ENCODE assay signal across 13 mouse cellular contexts in the genomic region with DNA sequence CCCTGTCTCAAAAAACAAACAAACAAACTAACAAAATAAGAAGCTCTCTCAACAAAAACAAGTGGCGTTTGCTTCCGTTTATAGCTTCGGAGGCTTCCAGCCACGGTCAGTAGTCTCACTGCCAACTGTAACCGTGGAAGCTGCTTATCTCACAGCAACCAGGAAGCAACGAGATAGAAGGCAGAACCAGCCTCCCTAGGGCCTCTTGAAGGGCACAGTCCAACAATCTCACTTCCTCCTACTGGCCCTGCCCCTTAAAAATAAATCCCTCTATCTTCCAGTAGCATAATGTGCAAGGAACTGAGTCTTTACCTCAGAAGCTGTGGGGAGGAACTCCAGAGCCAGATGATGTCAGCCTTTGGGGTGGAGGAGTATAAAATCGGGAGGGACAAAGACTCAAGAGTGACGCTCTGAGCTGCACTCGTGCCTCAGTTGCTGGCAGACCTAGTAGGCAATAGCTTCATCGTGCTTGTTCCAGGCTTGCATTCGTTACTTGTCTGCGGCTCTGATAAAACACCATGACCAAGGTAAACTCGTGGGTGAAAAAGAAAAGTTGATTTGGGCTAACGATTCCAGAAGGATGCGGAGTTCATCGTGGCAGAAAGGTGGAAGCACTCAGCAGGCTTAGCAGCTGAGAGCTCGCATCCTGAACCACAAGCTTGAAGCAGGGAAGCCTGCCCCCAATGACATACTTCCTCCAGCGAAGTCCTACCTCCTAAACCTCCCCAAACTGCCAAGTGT. TPM values are rescaled to one million over a fixed set of nuclear protein-coding genes. Genes with fewer than 3 reads are reported as not detected.
DNase-seq lines count a peak whose midpoint lies in the region; ATAC-seq and TF ChIP-seq lines count a peak whose summit lies in the region.
"Had no signal": no experiment of that assay in that cellular context is flagged by ENCODE, and none has a peak within 500 bp of the region (broad histone marks: within the 10 kb centered on the region; RNA-seq: fewer than 3 reads in every experiment).

No protein-coding gene starts in this region.

- TF ChIP-seq EP300 in CH12.LX (IDR thresholded peaks at IDR 0.05; ENCODE audit: low read length): no peak

- TF ChIP-seq POLR2A in CH12.LX (IDR thresholded peaks at IDR 0.05; ENCODE audit: low read depth, low read length): no peak

- H3K36me3 ChIP-seq in heart, embryonic 12.5 days: no peaks in the 10 kb centered on the region
- H3K36me3 ChIP-seq in CH12.LX (replicated peaks in 1 of 2; ENCODE audit: control insufficient read depth in 1 of 2, insufficient read depth in 1 of 2, low read length in 1 of 2): no peaks in the 10 kb centered on the region
- H3K36me3 ChIP-seq in megakaryocyte, embryonic 14.5 days (replicated peaks; ENCODE audit: low read length): peaks cover 22% of the 10 kb centered on the region
- H3K36me3 ChIP-seq in embryonic facial prominence, embryonic 10.5 days (replicated peaks): no peaks in the 10 kb centered on the region
- H3K36me3 ChIP-seq: forebrain, embryonic 10.5 days; limb, embryonic 12.5 days; midbrain, embryonic 13.5 days had no signal

- ATAC-seq in heart, embryonic 12.5 days (ENCODE audit: insufficient number of reproducible peaks, low FRiP score): no peak
- ATAC-seq in hematopoietic stem cell, adult 5-6 weeks (replicated peaks in 1 of 2; ENCODE audit: insufficient read depth in 1 of 2, low FRiP score in 2 of 2, low TSS enrichment in 1 of 2, low read depth in 1 of 2, poor library complexity in 2 of 2, severe bottlenecking in 2 of 2): peak; percentile 26 to 33; a peak in 2 of 4 replicates
- ATAC-seq: midbrain, embryonic 13.5 days had no signal

- no peak overlapping the region for H3K4me3 ChIP-seq in heart, embryonic 12.5 days
- no peak overlapping the region for H3K4me3 ChIP-seq in CH12.LX (replicated peaks in 1 of 3; ENCODE audit: low read depth in 2 of 3, low read length in 2 of 3, poor library complexity in 1 of 3)
- H3K4me3 ChIP-seq in megakaryocyte, embryonic 14.5 days (replicated peaks): peak overlapping the region; percentile 80
- no peak overlapping the region for H3K4me3 ChIP-seq in embryonic facial prominence, embryonic 10.5 days
- H3K4me3 ChIP-seq: forebrain, embryonic 10.5 days; limb, embryonic 12.5 days; midbrain, embryonic 13.5 days had no signal

- in situ Hi-C loops in CH12.LX (cut with MboI; ENCODE audit: low pct_ligation_motif_present, low pct_unique_long_range_greater_than_20kb, low sequenced_read_pairs): loop anchor here (25.0 kb wide), 1 partner anchor 421 kb away; no protein-coding TSS in a partner anchor

- H3K4me2 ChIP-seq in heart, embryonic 12.5 days: no peak overlapping the region
- H3K4me2 ChIP-seq in CH12.LX (ENCODE audit: insufficient read depth, low read depth, poor library complexity, severe bottlenecking): no peak overlapping the region
- H3K4me2 ChIP-seq: limb, embryonic 12.5 days; midbrain, embryonic 13.5 days had no signal

- H3K9me3 ChIP-seq in heart, embryonic 12.5 days (replicated peaks): no peaks in the 10 kb centered on the region; the same call in 1 of the 2 replicates
- peaks cover 6% of the 10 kb centered on the region for H3K9me3 ChIP-seq in CH12.LX (replicated peaks; ENCODE audit: low read length)
- no peaks in the 10 kb centered on the region for H3K9me3 ChIP-seq in megakaryocyte, embryonic 14.5 days
- H3K9me3 ChIP-seq in embryonic facial prominence, embryonic 10.5 days: no peaks in the 10 kb centered on the region; the same call in 1 of the 2 replicates
- H3K9me3 ChIP-seq: forebrain, embryonic 10.5 days; midbrain, embryonic 13.5 days had no signal

- WGBS in heart, embryonic 12.5 days: 72% methylated on average over 18 of the region's 18 CpGs
- 91% methylated on average over 18 of the region's 18 CpGs for WGBS in embryonic facial prominence, embryonic 10.5 days

- TF ChIP-seq RAD21 in CH12.LX (IDR thresholded peaks at IDR 0.05; ENCODE audit: low read depth, low read length): no peak

- DNase-seq in heart, adult 9 months (ENCODE audit: low spot score in 2 of 2): peak; percentile 23 to 45
- peak; percentile 52 for DNase-seq in CH12.LX (ENCODE audit: extremely low read depth)
- DNase-seq in embryo, embryonic 10.5 days (ENCODE audit: low spot score): no peak
- no peak for DNase-seq in embryonic facial prominence, embryonic 10.5 days (ENCODE audit: low spot score)
- DNase-seq in adrenal gland, adult 2 months: no peak
- DNase-seq: cerebellum, adult 8-10 months; kidney, postnatal 10 days had no signal

- peaks cover under 1% of the 10 kb centered on the region; the same call in 1 of the 2 replicates for H3K4me1 ChIP-seq in heart, embryonic 12.5 days (replicated peaks)
- peaks cover 3 to 30% of the 10 kb centered on the region in 2 experiments for H3K4me1 ChIP-seq in CH12.LX (ENCODE audit: control insufficient read depth in 1 of 2, insufficient read depth in 2 of 2)
- peaks cover 76% of the 10 kb centered on the region for H3K4me1 ChIP-seq in megakaryocyte, embryonic 14.5 days
- H3K4me1 ChIP-seq in embryonic facial prominence, embryonic 10.5 days: peaks cover 5% of the 10 kb centered on the region

- H3K9ac ChIP-seq in heart, embryonic 12.5 days: no peak overlapping the region
- no peak overlapping the region for H3K9ac ChIP-seq in CH12.LX (ENCODE audit: insufficient read depth, low read depth)
- H3K9ac ChIP-seq: limb, embryonic 12.5 days; midbrain, embryonic 13.5 days had no signal

- no peak for TF ChIP-seq CTCF in CH12.LX (conservative IDR thresholded peaks at IDR 0.05 in 1 of 2, IDR thresholded peaks at IDR 0.05 in 1 of 2; ENCODE audit: low read depth in 2 of 2, low read length in 2 of 2)

- dilution Hi-C loops in CH12.LX (cut with MboI; ENCODE audit: extremely low pct_ligation_motif_present, extremely low pct_unique_long_range_greater_than_20kb, low sequenced_read_pairs): no loop called here

- no peak overlapping the region for H3K27ac ChIP-seq in heart, embryonic 12.5 days (ENCODE audit: poor library complexity, severe bottlenecking)
- H3K27ac ChIP-seq in CH12.LX (ENCODE audit: insufficient read depth, low read depth): no peak overlapping the region
- H3K27ac ChIP-seq in embryonic facial prominence, embryonic 10.5 days (replicated peaks): no peak overlapping the region
- H3K27ac ChIP-seq: forebrain, embryonic 10.5 days; limb, embryonic 12.5 days; midbrain, embryonic 13.5 days had no signal

- H3K27me3 ChIP-seq in heart, embryonic 12.5 days (replicated peaks): no peaks in the 10 kb centered on the region
- H3K27me3 ChIP-seq in CH12.LX (replicated peaks): no peaks in the 10 kb centered on the region
- no peaks in the 10 kb centered on the region for H3K27me3 ChIP-seq in megakaryocyte, embryonic 14.5 days (replicated peaks)
- 0 out of 2 replicates have a peak, but pooled peaks cover under 1% of the 10 kb centered on the region for H3K27me3 ChIP-seq in embryonic facial prominence, embryonic 10.5 days (replicated peaks; ENCODE audit: low read depth, poor library complexity, severe bottlenecking)
- H3K27me3 ChIP-seq: limb, embryonic 12.5 days; midbrain, embryonic 13.5 days had no signal

- no peaks in the 10 kb centered on the region for H3K79me2 ChIP-seq in CH12.LX (replicated peaks; ENCODE audit: control insufficient read depth, extremely low read depth, insufficient read depth, poor library complexity, severe bottlenecking)

TF ChIP-seq in CH12.LX, 34 proteins besides CTCF, POLR2A, EP300 and RAD21:
- TF ChIP-seq ELF1 (IDR thresholded peaks at IDR 0.05; ENCODE audit: low read depth, low read length) (no peak), POLR2AphosphoS2 (IDR thresholded peaks at IDR 0.05; ENCODE audit: low read depth, low read length) (no peak), NRF1 (IDR thresholded peaks at IDR 0.05; ENCODE audit: low read depth, low read length) (no peak), MXI1 (IDR thresholded peaks at IDR 0.05; ENCODE audit: low read depth, low read length) (no peak), KAT2A (IDR thresholded peaks at IDR 0.05; ENCODE audit: insufficient replicate concordance, low read length) (no peak), ZC3H11A (IDR thresholded peaks at IDR 0.05; ENCODE audit: low read depth, low read length) (no peak), ETS1 (conservative IDR thresholded peaks at IDR 0.05; ENCODE audit: low read depth, low read length) (no peak), MAX (IDR thresholded peaks at IDR 0.05; ENCODE audit: low read length) (no peak), E2F4 (IDR thresholded peaks at IDR 0.05; ENCODE audit: insufficient replicate concordance, low read depth, low read length) (no peak), GABPA (IDR thresholded peaks at IDR 0.05; ENCODE audit: insufficient replicate concordance, low read depth, low read length) (no peak), UBTF (IDR thresholded peaks at IDR 0.05; ENCODE audit: low read depth, low read length) (no peak), MAFK (IDR thresholded peaks at IDR 0.05; ENCODE audit: insufficient replicate concordance, low read length) (no peak), TBP (conservative IDR thresholded peaks at IDR 0.05; ENCODE audit: low read depth, low read length) (no peak), MEF2A (IDR thresholded peaks at IDR 0.05; ENCODE audit: borderline replicate concordance, low read depth, low read length) (no peak), SMC3 (IDR thresholded peaks at IDR 0.05; ENCODE audit: low read depth, low read length) (no peak), CHD2 (IDR thresholded peaks at IDR 0.05; ENCODE audit: low read length) (no peak), MYC (IDR thresholded peaks at IDR 0.05; ENCODE audit: low read depth, low read length) (no peak), RCOR1 (conservative IDR thresholded peaks at IDR 0.05; ENCODE audit: low read depth, low read length) (no peak), NELFE (IDR thresholded peaks at IDR 0.05; ENCODE audit: low read depth, low read length) (no peak), USF2 (conservative IDR thresholded peaks at IDR 0.05; ENCODE audit: low read depth, low read length) (no peak)

RNA-seq across cellular contexts. Expression of a gene that starts 35.3 kb away (rescaled TPM):
- polyA plus RNA-seq in heart, embryonic 12.5 days (2016; fragmentation: Nextera tagmentation; extraction: Ambion mirVana): 124 and 130 TPM in 2 replicates
- total RNA-seq in CH12.LX (2012; rRNA removed) (67.1 and 85.9 TPM in 2 replicates), CH12.LX (2014; rRNA removed) (145 and 150 TPM in 2 replicates)
- polyA plus RNA-seq in CH12.LX (2012; ENCODE audit: insufficient read length, low read depth): 163 and 167 TPM in 2 replicates
- total RNA-seq in hematopoietic stem cell, adult 5-6 weeks (2017): 101 and 117 TPM in 2 replicates
- 3.7 and 29.4 TPM in 2 replicates for polyA plus RNA-seq in megakaryocyte, embryonic 14.5 days (2012; ENCODE audit: insufficient read depth, low replicate concordance)
- polyA plus RNA-seq in embryonic facial prominence, embryonic 10.5 days (2016; fragmentation: Nextera tagmentation; extraction: Ambion mirVana): 107 and 110 TPM in 2 replicates
- 100 to 1,000 TPM; 138 to 209 TPM for total RNA-seq in adrenal gland, adult 2 months (2021)
- 3.9 and 5.6 TPM in 2 replicates for polyA plus RNA-seq in adrenal gland, adult 2 months (2012; rRNA removed)

Comparison
In these comparisons a context has a peak if more than half of its experiments do, and no peak if none do; other contexts are left out.
1. DNase-seq: peak in heart, adult 9 months (2 of 2) and CH12.LX (single experiment); none in embryo, embryonic 10.5 days (single experiment), embryonic facial prominence, embryonic 10.5 days (single experiment) and adrenal gland, adult 2 months (single experiment).